ENCODE assay signal across 9 mouse cellular contexts in genomic region chr10:88885632-88886090, GRCm38 (mm10). TPM values are rescaled to one million over a fixed set of nuclear protein-coding genes. Genes with fewer than 3 reads are reported as not detected.
DNase-seq lines count a peak whose midpoint lies in the region; ATAC-seq lines count a peak whose summit lies in the region.
"Had no signal": no experiment of that assay in that cellular context is flagged by ENCODE, and none has a peak within 500 bp of the region (broad histone marks: within the 10 kb centered on the region; RNA-seq: fewer than 3 reads in every experiment).

Slc5a8 (plus strand) TSS chr10:88885992.

- no peak for ATAC-seq in heart, embryonic 11.5 days (replicated peaks; ENCODE audit: insufficient number of reproducible peaks, low FRiP score, low TSS enrichment)
- ATAC-seq in forebrain, embryonic 11.5 days (replicated peaks; ENCODE audit: low FRiP score), result no peak
- ATAC-seq in kidney, embryonic 16.5 days (ENCODE audit: low FRiP score, low TSS enrichment), result peak; percentile 84

- peaks cover 3% of the 10 kb centered on the region; the same call in 1 of the 2 replicates for H3K4me1 ChIP-seq in heart, embryonic 11.5 days (ENCODE audit: control insufficient read depth, insufficient read depth, low read length)
- H3K4me1 ChIP-seq in forebrain, embryonic 11.5 days (replicated peaks; ENCODE audit: control insufficient read depth, insufficient read depth, low read length), result peaks cover 10% of the 10 kb centered on the region; the same call in 1 of the 2 replicates
- peaks cover 7% of the 10 kb centered on the region for H3K4me1 ChIP-seq in kidney, embryonic 16.5 days (ENCODE audit: insufficient read depth, low read length)

- peaks cover 28% of the 10 kb centered on the region for H3K27me3 ChIP-seq in heart, embryonic 11.5 days (ENCODE audit: control insufficient read depth, insufficient read depth, low read length)
- peaks cover 16% of the 10 kb centered on the region for H3K27me3 ChIP-seq in forebrain, embryonic 11.5 days (ENCODE audit: control insufficient read depth, insufficient read depth, low read length)
- peaks cover 30% of the 10 kb centered on the region for H3K27me3 ChIP-seq in kidney, embryonic 16.5 days (ENCODE audit: insufficient read depth, low read length)

- no peak within 1 kb of the TSS for H3K27ac ChIP-seq in heart, embryonic 11.5 days (ENCODE audit: low read depth, low read length)
- no peak within 1 kb of the TSS for H3K27ac ChIP-seq in forebrain, embryonic 11.5 days (ENCODE audit: low read depth, low read length)
- H3K27ac ChIP-seq in kidney, embryonic 16.5 days (ENCODE audit: low read length), result no peak within 1 kb of the TSS
- H3K27ac ChIP-seq: macrophage had no signal

- H3K9me3 ChIP-seq in heart, embryonic 11.5 days (replicated peaks; ENCODE audit: control insufficient read depth, low read length), result no peaks in the 10 kb centered on the region
- H3K9me3 ChIP-seq in forebrain, embryonic 11.5 days (ENCODE audit: control insufficient read depth, low read length), result no peaks in the 10 kb centered on the region; the same call in 1 of the 2 replicates
- H3K9me3 ChIP-seq in kidney, embryonic 16.5 days (ENCODE audit: low read length), result 0 out of 2 replicates have a peak, but pooled peaks cover 3% of the 10 kb centered on the region

- no peak for DNase-seq in heart, adult 18-20 months
- DNase-seq in forebrain, embryonic 11.5 days (ENCODE audit: low spot score), result peak; percentile 50
- DNase-seq in neural tube, embryonic 10.5 days (ENCODE audit: extremely low spot score, low spot score), result peak; percentile 22
- no peak for DNase-seq in frontal cortex, postnatal 36 days (ENCODE audit: low spot score in 2 of 2)
- DNase-seq in retina, postnatal 1 day, result no peak
- DNase-seq in lung, postnatal 36 days, result no peak

- H3K4me3 ChIP-seq in heart, embryonic 11.5 days (ENCODE audit: low read depth, low read length), result peak within 1 kb of the TSS; percentile 37
- peak within 1 kb of the TSS; percentile 25 for H3K4me3 ChIP-seq in forebrain, embryonic 11.5 days (ENCODE audit: low read depth, low read length)
- H3K4me3 ChIP-seq in kidney, embryonic 16.5 days (ENCODE audit: low read length), result peak within 1 kb of the TSS; percentile 35

- H3K9ac ChIP-seq in heart, embryonic 11.5 days (ENCODE audit: low read depth, low read length), result no peak within 1 kb of the TSS
- H3K9ac ChIP-seq in forebrain, embryonic 11.5 days (ENCODE audit: low read length), result no peak within 1 kb of the TSS
- no peak within 1 kb of the TSS for H3K9ac ChIP-seq in kidney, embryonic 16.5 days (replicated peaks; ENCODE audit: low read length)

- peak within 1 kb of the TSS; percentile 71 for H3K4me2 ChIP-seq in heart, embryonic 11.5 days
- H3K4me2 ChIP-seq in forebrain, embryonic 11.5 days (ENCODE audit: low read depth, low read length, severe bottlenecking), result peak within 1 kb of the TSS; percentile 54
- H3K4me2 ChIP-seq in kidney, embryonic 16.5 days (replicated peaks; ENCODE audit: low read depth, low read length), result peak within 1 kb of the TSS; percentile 55

- no peaks in the 10 kb centered on the region for H3K36me3 ChIP-seq in heart, embryonic 11.5 days (ENCODE audit: control insufficient read depth, insufficient read depth, low read length)
- no peaks in the 10 kb centered on the region for H3K36me3 ChIP-seq in forebrain, embryonic 11.5 days (ENCODE audit: control insufficient read depth, insufficient read depth, low read length)
- H3K36me3 ChIP-seq in kidney, embryonic 16.5 days (ENCODE audit: insufficient read depth, low read length), result no peaks in the 10 kb centered on the region

- WGBS in heart, embryonic 11.5 days (ENCODE audit: insufficient replicate concordance), result 5% methylated on average over 31 of the region's 31 CpGs
- WGBS in forebrain, embryonic 11.5 days, result 4% methylated on average over 31 of the region's 31 CpGs
- WGBS in kidney, embryonic 16.5 days, result 1% methylated on average over 31 of the region's 31 CpGs

RNA-seq across cellular contexts. Expression of gene Slc5a8, which starts in this region (rescaled TPM):
- not detected in 2 replicates for polyA plus RNA-seq in heart, embryonic 11.5 days (2014; fragmentation: Nextera tagmentation; extraction: Ambion mirVana)
- total RNA-seq in heart, adult 18-20 months (2021), result under 1 TPM in 1 of 2 experiments, not detected in 1; 0.36 TPM
- polyA plus RNA-seq in forebrain, embryonic 11.5 days (2014; fragmentation: Nextera tagmentation; extraction: Ambion mirVana), result 0.03 TPM in 1 of 2 replicates, not detected in the other
- polyA plus RNA-seq in kidney, embryonic 16.5 days (2015; fragmentation: Nextera tagmentation; extraction: Ambion mirVana), result 17.4 and 18.5 TPM in 2 replicates
- polyA plus RNA-seq: macrophage had no signal

Comparison
In these comparisons a context has a peak if more than half of its experiments do, and no peak if none do; other contexts are left out.
1. RNA of gene Slc5a8 (polyA plus RNA-seq): 17.4 to 18.5 TPM in kidney, embryonic 16.5 days; 0.03 TPM in forebrain, embryonic 11.5 days and not detected in heart, embryonic 11.5 days; every median in the first group is over 10 times any median in the second.
2. Peak in DNase-seq, H3K4me3 ChIP-seq and H3K4me2 ChIP-seq in forebrain, embryonic 11.5 days; RNA of the gene not detected or under 1 TPM.
3. Peak in every context shown above with its lines, with median percentiles within 50 percentile points of each other: H3K4me2 ChIP-seq and H3K4me3 ChIP-seq.